Mouse (Mus musculus) MEL (cell line): ENCODE data around the gene Eef1akmt3. TPM values are rescaled to one million over a fixed set of nuclear protein-coding genes. Genes with fewer than 3 reads are reported as not detected.

Experiments
- DNase-seq: peaks from one replicate; pipeline ENCODE4 v3.0.0; 2011; ENCODE audit warnings: low read depth, low spot score
- H3K27ac ChIP-seq: 2 replicates; pipeline ENCODE4 v1.5.1; 2012; ENCODE audit warnings: low read depth, mild to moderate bottlenecking, control low read depth, low read length, moderate library complexity; ENCODE audit not compliant: control insufficient read depth
- H3K27me3 ChIP-seq, 2 experiments: fragments of 150-350 bp in 1 of 2; sonication (generic) in 1 of 2; 2 replicates each; pipeline ENCODE4 v1.6.1; 2012; ENCODE audit warnings: low read length in 2 of 2, mild to moderate bottlenecking in 2 of 2, improper control_type of control experiment in 1 of 2, moderate library complexity in 1 of 2; ENCODE audit not compliant: insufficient read depth in 2 of 2, control insufficient read depth in 1 of 2
- H3K36me3 ChIP-seq, 2 experiments: 2 replicates each; pipeline ENCODE4 v1.6.1; 2012 to 2014; ENCODE audit warnings: low read length in 2 of 2, improper control_type of control experiment in 1 of 2, inconsistent platforms in 1 of 2, mild to moderate bottlenecking in 1 of 2; ENCODE audit not compliant: insufficient read depth in 2 of 2, control insufficient read depth in 1 of 2
- H3K4me1 ChIP-seq, 2 experiments: fragments of 150-350 bp in 1 of 2; sonication (generic) in 1 of 2; 2 replicates each; pipeline ENCODE4 v1.6.1; 2012; ENCODE audit warnings: low read length in 2 of 2, improper control_type of control experiment in 1 of 2, mild to moderate bottlenecking in 1 of 2; ENCODE audit not compliant: insufficient read depth in 2 of 2, control insufficient read depth in 1 of 2
- H3K4me3 ChIP-seq, 2 experiments: fragments of 150-350 bp in 1 of 2; sonication (generic) in 1 of 2; 2 replicates each; pipeline ENCODE4 v1.5.1; 2012; ENCODE audit warnings: low read depth in 2 of 2, low read length in 2 of 2, mild to moderate bottlenecking in 2 of 2, moderate library complexity in 2 of 2, control low read depth in 1 of 2, improper control_type of control experiment in 1 of 2; ENCODE audit not compliant: control insufficient read depth in 1 of 2, insufficient read depth in 1 of 2
- H3K79me2 ChIP-seq: 2 replicates; pipeline ENCODE4 v1.6.1; 2012; ENCODE audit warnings: mild to moderate bottlenecking, low read length, moderate library complexity; ENCODE audit not compliant: control insufficient read depth, poor library complexity, insufficient read depth
- H3K9ac ChIP-seq: 2 replicates; pipeline ENCODE4 v1.6.1; 2012; ENCODE audit warnings: low read depth, mild to moderate bottlenecking, control low read depth, low read length, moderate library complexity; ENCODE audit not compliant: control insufficient read depth, poor library complexity, severe bottlenecking
- H3K9me3 ChIP-seq: fragments of 150-350 bp; sonication (generic); replicated peaks from 2 replicates; pipeline ENCODE4 v1.6.1; 2012; ENCODE audit warnings: mild to moderate bottlenecking, low read length, improper control_type of control experiment, moderate library complexity; ENCODE audit not compliant: insufficient read depth
- CHD2 ChIP-seq: IDR thresholded peaks from 2 replicates; pipeline ENCODE4 v1.6.1; 2011; ENCODE audit warnings: low read length, improper control_type of control experiment
- E2F4 ChIP-seq: IDR thresholded peaks from 2 replicates; pipeline ENCODE4 v1.6.1; 2011; ENCODE audit warnings: low read depth, low read length, improper control_type of control experiment, borderline replicate concordance
- EP300 ChIP-seq, 2 experiments: IDR thresholded peaks; 2 replicates each; pipeline ENCODE4 v1.6.1; 2011; ENCODE audit warnings: improper control_type of control experiment in 2 of 2, low read length in 2 of 2, low read depth in 1 of 2, mild to moderate bottlenecking in 1 of 2
- ETS1 ChIP-seq: IDR thresholded peaks from 2 replicates; pipeline ENCODE4 v1.6.1; 2012; ENCODE audit warnings: low read depth, mild to moderate bottlenecking, inconsistent platforms, low read length, improper control_type of control experiment, moderate library complexity
- GABPA ChIP-seq: IDR thresholded peaks from 2 replicates; pipeline ENCODE4 v1.6.1; 2012; ENCODE audit warnings: low read depth, mild to moderate bottlenecking, inconsistent platforms, low read length, improper control_type of control experiment, moderate library complexity
- HCFC1 ChIP-seq: IDR thresholded peaks from 2 replicates; pipeline ENCODE4 v1.6.1; 2012; ENCODE audit warnings: low read depth, mild to moderate bottlenecking, inconsistent platforms, low read length, improper control_type of control experiment, moderate library complexity
- KAT2A ChIP-seq: conservative IDR thresholded peaks from 2 replicates; pipeline ENCODE4 v1.6.1; 2012; ENCODE audit warnings: low read depth, low read length, improper control_type of control experiment, inconsistent platforms
- MYB ChIP-seq: IDR thresholded peaks from 2 replicates; pipeline ENCODE4 v1.6.1; 2011; ENCODE audit warnings: mild to moderate bottlenecking, low read depth, low read length, improper control_type of control experiment
- NRF1 ChIP-seq: IDR thresholded peaks from 2 replicates; pipeline ENCODE4 v1.6.1; 2014; ENCODE audit warnings: low read depth, mild to moderate bottlenecking, inconsistent platforms, low read length, improper control_type of control experiment, moderate library complexity; ENCODE audit not compliant: poor library complexity, insufficient read depth, severe bottlenecking
- POLR2A ChIP-seq, 2 experiments: IDR thresholded peaks; 2 replicates each; pipeline ENCODE4 v1.6.1; 2011 to 2012; ENCODE audit warnings: low read length in 2 of 2, mild to moderate bottlenecking in 2 of 2, control low read depth in 1 of 2, improper control_type of control experiment in 1 of 2, low read depth in 1 of 2, moderate library complexity in 1 of 2; ENCODE audit not compliant: control insufficient read depth in 1 of 2, insufficient read depth in 1 of 2, poor library complexity in 1 of 2
- POLR2AphosphoS2 ChIP-seq: IDR thresholded peaks from 2 replicates; pipeline ENCODE4 v1.6.1; 2011; ENCODE audit warnings: low read length, improper control_type of control experiment
- SMC3 ChIP-seq: IDR thresholded peaks from 2 replicates; pipeline ENCODE4 v1.6.1; 2011; ENCODE audit warnings: low read depth, low read length, improper control_type of control experiment
- TBP ChIP-seq: IDR thresholded peaks from 2 replicates; pipeline ENCODE4 v1.8.0; 2011; ENCODE audit warnings: low read depth, low read length, improper control_type of control experiment
- UBTF ChIP-seq: IDR thresholded peaks from 2 replicates; pipeline ENCODE4 v1.6.1; 2012; ENCODE audit warnings: low read depth, mild to moderate bottlenecking, inconsistent platforms, low read length, improper control_type of control experiment, moderate library complexity, borderline replicate concordance; ENCODE audit not compliant: insufficient read depth
- ZMIZ1 ChIP-seq: IDR thresholded peaks from 2 replicates; pipeline ENCODE4 v1.6.1; 2012; ENCODE audit warnings: low read depth, mild to moderate bottlenecking, inconsistent platforms, low read length, improper control_type of control experiment, moderate library complexity
- polyA plus RNA-seq, 2 experiments: library from polyadenylated mRNA; stranded (reverse) in 1 of 2; unstranded in 1 of 2; fragments of >175 nt in 1 of 2; fragments of >200 nt in 1 of 2; gene quantifications; 2 replicates each; pipeline versions ENCODE4 v1.2.1 to v1.2.4; 2012; ENCODE audit warnings: low replicate concordance in 2 of 2, low read depth in 1 of 2; ENCODE audit not compliant: insufficient read length in 2 of 2, insufficient read depth in 1 of 2, missing spikeins in 1 of 2
- total RNA-seq: library from RNA; depleted of rRNA; stranded (reverse); fragments of 300-350 nt; gene quantifications from 2 replicates; pipeline ENCODE4 v1.2.3, GENCODE M21; 2012; rRNA removed

Eef1akmt3 gene
- total RNA-seq, result 0.27 and 0.42 TPM in 2 replicates
- 1 to 10 TPM in 1 of 2 experiments, not detected in 1; 2.3 TPM for polyA plus RNA-seq

DNA sequence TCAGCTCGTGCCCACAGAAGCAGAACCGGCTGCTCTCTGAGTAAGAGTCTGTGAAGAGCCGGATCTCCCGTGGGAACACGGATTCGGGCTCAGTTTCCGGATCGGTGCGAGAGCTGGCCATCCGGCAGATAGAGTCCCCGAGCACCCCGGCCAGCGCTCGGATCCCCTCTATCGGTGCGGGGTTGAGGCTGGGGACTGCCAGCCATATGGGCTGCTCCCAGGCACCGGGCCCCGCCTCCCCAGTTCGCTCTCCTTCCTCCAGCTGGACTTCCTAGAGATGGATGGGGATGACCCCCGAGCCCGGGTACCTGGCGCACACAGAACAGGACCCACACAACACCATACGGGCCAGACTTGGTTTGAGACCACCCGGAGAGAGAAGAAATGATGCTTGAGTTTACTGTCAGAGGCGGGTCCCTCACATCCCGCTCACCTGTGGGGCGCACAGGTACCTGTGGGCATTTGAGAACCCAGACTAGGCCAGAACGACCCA, at the start of gene Eef1akmt3, which contains the start of gene Mettl1:
Gene Eef1akmt3, minus strand, starts transcription at position 240 of the 493 bp plus-strand sequence.
Gene Mettl1, plus strand, starts transcription at position 141 of the 493 bp plus-strand sequence.
- H3K27ac ChIP-seq, result peak within 1 kb of the TSS; percentile 68
- peak; percentile 61 for DNase-seq
- H3K79me2 ChIP-seq, result peaks cover 4% of the 10 kb centered on the region; the same call in 1 of the 2 replicates

GRCm38 (mm10) chr10:127090560-127091411, 49.5 kb upstream of the Eef1akmt3 start:
- Histone ChIP-seq H3K27ac (no peak overlapping the region), H3K9ac (no peak overlapping the region), H3K4me1 (no peaks in the 10 kb centered on the region), H3K36me3 (peaks cover 0 to 3% of the 10 kb centered on the region in 2 experiments; a peak in 1 of 4 replicates), H3K79me2 (no peaks in the 10 kb centered on the region), H3K27me3 (no peaks in the 10 kb centered on the region), H3K9me3 (no peaks in the 10 kb centered on the region), H3K4me3 (no peak overlapping the region)
- TF ChIP-seq HCFC1, result no peak
- TF ChIP-seq MYB, result no peak
- no peak for TF ChIP-seq GABPA
- no peak for TF ChIP-seq KAT2A
- TF ChIP-seq NRF1, result no peak
- no peak for TF ChIP-seq EP300 (IDR thresholded peaks at IDR 0.05; ENCODE audit: low read depth in 1 of 2, low read length in 2 of 2)
- TF ChIP-seq ZMIZ1, result no peak
- TF ChIP-seq E2F4, result no peak
- TF ChIP-seq CHD2, result no peak
- no peak for TF ChIP-seq POLR2AphosphoS2
- TF ChIP-seq SMC3, result no peak
- no peak for TF ChIP-seq ETS1
- no peak for DNase-seq

More for the DNA sequence above, at the start of gene Eef1akmt3, which contains the start of gene Mettl1:
- Histone ChIP-seq H3K4me1 (no peaks in the 10 kb centered on the region), H3K27me3 (no peaks in the 10 kb centered on the region), H3K36me3 (no peaks in the 10 kb centered on the region; a peak in 1 of 4 replicates), H3K9ac (peak within 1 kb of the TSS; percentile 98), H3K9me3 (no peaks in the 10 kb centered on the region), H3K4me3 (peak within 1 kb of the TSS; percentile 88 to 96)
- TF ChIP-seq POLR2A (IDR thresholded peaks at IDR 0.05; ENCODE audit: control insufficient read depth in 1 of 2, insufficient read depth in 1 of 2, low read depth in 1 of 2, low read length in 2 of 2, poor library complexity in 1 of 2) (0 out of 4 replicates have a peak, but pooled peaks of 1 of the 2 experiments have one; percentile 37), UBTF (0 out of 2 replicates have a peak, but pooled peaks have one; percentile 25), TBP (no peak)
